Mouse (Mus musculus): ENCODE measurements at regions not wholly inside any gene's neighbourhood (a gene's known extent, or its start where the extent isn't known, plus 50 kb on each side); places are given as distances from the start of the nearest gene placed in this dataset.

DNA sequence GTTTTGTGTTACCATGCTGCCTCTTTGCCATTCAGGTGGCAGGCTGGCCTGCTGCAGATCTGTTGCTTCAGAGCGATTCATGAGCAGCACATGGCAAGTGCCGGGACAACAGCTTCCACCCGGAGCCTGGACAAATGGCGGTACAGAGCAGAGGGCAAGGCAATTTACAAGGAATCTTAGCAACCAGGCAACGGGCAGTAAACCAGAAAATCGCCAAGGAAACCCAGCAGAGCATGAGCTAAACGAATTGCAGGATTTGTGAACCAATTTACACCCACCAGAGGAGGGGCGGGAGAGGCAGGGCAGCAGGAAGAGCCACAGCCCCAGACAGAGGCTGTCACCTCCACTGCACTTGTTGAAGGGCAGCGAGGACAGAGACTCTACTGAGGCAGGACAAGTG, 60.5 kb upstream of the Loxl4 start:
- TF ChIP-seq POLR2A (IDR thresholded peaks at IDR 0.05; ENCODE audit: extremely low read depth, insufficient read depth, low read length) (no peak), CTCF (IDR thresholded peaks at IDR 0.05; ENCODE audit: low read depth, low read length) (no peak)
- Histone ChIP-seq H3K27me3 (ENCODE audit: control insufficient read depth, insufficient read depth, low read length) (no peaks in the 10 kb centered on the region), H3K9ac (ENCODE audit: low read depth, low read length) (no peak overlapping the region), H3K4me3 (ENCODE audit: insufficient read depth, low read depth, low read length) (no peak overlapping the region), H3K36me3 (ENCODE audit: control insufficient read depth, insufficient read depth, low read length) (no peaks in the 10 kb centered on the region), H3K4me1 (ENCODE audit: control insufficient read depth, insufficient read depth, low read length) (0 out of 2 replicates have a peak, but pooled peaks cover 2% of the 10 kb centered on the region), H3K79me2 (ENCODE audit: control insufficient read depth, insufficient read depth, low read length) (no peaks in the 10 kb centered on the region), H3K27ac (replicated peaks; ENCODE audit: insufficient read depth, low read depth, low read length) (no peak overlapping the region)
- no peak for DNase-seq (ENCODE audit: extremely low read depth, low read depth, low spot score)
- WGBS = 72% methylated on average over 9 of the region's 9 CpGs

DNA sequence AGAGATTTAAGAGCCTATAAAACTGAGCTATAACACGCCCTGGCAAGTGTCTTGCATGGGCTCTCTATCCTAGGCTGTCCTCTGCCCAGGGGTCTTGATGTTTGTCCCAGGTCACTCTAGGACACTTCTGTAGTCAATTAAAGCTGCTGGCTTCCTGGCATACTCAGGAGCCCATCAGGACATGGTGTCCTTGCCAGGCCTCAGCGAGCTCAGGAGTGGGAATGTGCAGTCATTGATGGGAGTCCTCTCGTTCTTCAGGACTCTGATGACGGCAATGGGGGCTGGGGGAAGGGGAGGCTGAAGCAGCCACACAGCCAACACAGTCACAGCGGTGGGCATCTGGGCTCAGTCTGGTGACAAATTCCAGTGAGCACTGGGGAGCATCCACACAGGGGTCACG, 57.3 kb upstream of the Loxl4 start:
- no peak overlapping the region for H3K9ac ChIP-seq (ENCODE audit: low read depth, low read length)
- H3K4me1 ChIP-seq (ENCODE audit: control insufficient read depth, insufficient read depth, low read length) = no peaks in the 10 kb centered on the region
- no peaks in the 10 kb centered on the region for H3K79me2 ChIP-seq (ENCODE audit: control insufficient read depth, insufficient read depth, low read length)
- 87% methylated on average over 6 of the region's 6 CpGs for WGBS
- DNase-seq (ENCODE audit: extremely low read depth, low read depth, low spot score) = no peak
- no peaks in the 10 kb centered on the region for H3K36me3 ChIP-seq (ENCODE audit: control insufficient read depth, insufficient read depth, low read length)
- no peak overlapping the region; the same call in 1 of the 2 replicates for H3K27ac ChIP-seq (replicated peaks; ENCODE audit: insufficient read depth, low read depth, low read length)
- no peak for TF ChIP-seq CTCF (IDR thresholded peaks at IDR 0.05; ENCODE audit: low read depth, low read length)
- TF ChIP-seq POLR2A (IDR thresholded peaks at IDR 0.05; ENCODE audit: extremely low read depth, insufficient read depth, low read length) = no peak
- no peaks in the 10 kb centered on the region for H3K27me3 ChIP-seq (ENCODE audit: control insufficient read depth, insufficient read depth, low read length)
- H3K4me3 ChIP-seq (ENCODE audit: insufficient read depth, low read depth, low read length) = no peak overlapping the region

DNA sequence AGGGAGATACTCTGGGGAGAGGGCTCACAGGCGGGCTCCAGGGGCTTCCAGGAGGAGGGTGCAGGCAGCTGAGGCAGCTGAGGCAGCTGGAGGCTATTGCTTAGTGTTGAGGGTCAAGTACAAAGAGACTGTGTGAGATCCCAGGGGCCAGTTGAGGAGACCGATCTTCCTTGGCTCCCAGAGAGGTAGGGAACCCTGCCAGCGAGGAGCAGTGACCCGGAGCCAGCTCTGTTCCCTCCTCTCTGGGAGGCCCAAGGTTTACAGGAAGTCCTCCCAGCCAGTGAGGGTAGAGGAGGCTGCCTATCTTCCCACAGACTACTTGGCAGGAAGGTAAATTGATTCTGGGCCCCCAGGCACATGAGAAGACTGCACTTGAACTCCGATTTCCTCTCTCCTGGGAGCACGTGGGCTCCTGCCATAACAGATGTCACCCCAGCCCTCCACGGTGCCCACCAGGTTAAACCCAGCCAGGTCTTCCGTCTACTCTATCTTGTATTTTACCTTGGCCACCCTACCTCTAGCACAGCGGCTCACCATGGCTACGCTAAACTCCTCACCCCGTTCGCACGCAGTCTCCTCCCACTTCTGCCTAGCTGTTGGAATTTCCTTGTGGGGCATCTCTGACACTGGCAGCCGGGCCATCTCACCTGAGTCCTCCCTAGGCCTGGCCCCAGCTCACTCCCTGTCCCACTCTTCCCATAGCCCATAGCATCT, 55.9 kb upstream of the Loxl4 start:
- DNase-seq (ENCODE audit: extremely low read depth, low read depth, low spot score) = peak; percentile 11
- Histone ChIP-seq H3K4me3 (ENCODE audit: insufficient read depth, low read depth, low read length) (no peak overlapping the region), H3K4me1 (ENCODE audit: control insufficient read depth, insufficient read depth, low read length) (no peaks in the 10 kb centered on the region), H3K9ac (ENCODE audit: low read depth, low read length) (no peak overlapping the region), H3K36me3 (ENCODE audit: control insufficient read depth, insufficient read depth, low read length) (no peaks in the 10 kb centered on the region), H3K79me2 (ENCODE audit: control insufficient read depth, insufficient read depth, low read length) (no peaks in the 10 kb centered on the region), H3K27ac (replicated peaks; ENCODE audit: insufficient read depth, low read depth, low read length) (no peak overlapping the region), H3K27me3 (ENCODE audit: control insufficient read depth, insufficient read depth, low read length) (no peaks in the 10 kb centered on the region)
- TF ChIP-seq CTCF (IDR thresholded peaks at IDR 0.05; ENCODE audit: low read depth, low read length) (no peak), POLR2A (IDR thresholded peaks at IDR 0.05; ENCODE audit: extremely low read depth, insufficient read depth, low read length) (no peak)
- 76% methylated on average over 14 of the region's 14 CpGs for WGBS

- no peaks in the 10 kb centered on the region for H3K27me3 ChIP-seq (ENCODE audit: control insufficient read depth, insufficient read depth, low read length)
- H3K9ac ChIP-seq (ENCODE audit: low read depth, low read length) = no peak overlapping the region
- DNase-seq (ENCODE audit: extremely low read depth, low read depth, low spot score) = no peak
- TF ChIP-seq POLR2A (IDR thresholded peaks at IDR 0.05; ENCODE audit: extremely low read depth, insufficient read depth, low read length) (no peak), CTCF (IDR thresholded peaks at IDR 0.05; ENCODE audit: low read depth, low read length) (no peak)
- H3K4me1 ChIP-seq (ENCODE audit: control insufficient read depth, insufficient read depth, low read length) = no peaks in the 10 kb centered on the region
- H3K4me3 ChIP-seq (ENCODE audit: insufficient read depth, low read depth, low read length) = no peak overlapping the region
- no peaks in the 10 kb centered on the region for H3K36me3 ChIP-seq (ENCODE audit: control insufficient read depth, insufficient read depth, low read length)
- 87% methylated on average over 5 of the region's 5 CpGs for WGBS
- H3K79me2 ChIP-seq (ENCODE audit: control insufficient read depth, insufficient read depth, low read length) = no peaks in the 10 kb centered on the region
- no peak overlapping the region for H3K27ac ChIP-seq (replicated peaks; ENCODE audit: insufficient read depth, low read depth, low read length)
These were observed 54.3 kb upstream of the Loxl4 start for GRCm38 (mm10) chr19:42666906-42667305.
